Mouse (Mus musculus) forebrain, embryonic 13.5 days (tissue): ENCODE measurements around the gene Brd3os. TPM values are rescaled to one million over a fixed set of nuclear protein-coding genes. Genes with fewer than 3 reads are reported as not detected.

Source experiments
- microRNA-seq: library from miRNA; unstranded; fragments of <30 nt; microRNA quantifications from one replicate; pipeline ENCODE4, GENCODE M21; 2016
- polyA plus RNA-seq: library from polyadenylated mRNA; unstranded; fragments of >200 nt; fragmentation: Nextera tagmentation; extraction: Ambion mirVana; gene quantifications from 2 replicates; pipeline ENCODE4 v1.2.1, GENCODE M21; 2015

The Brd3os gene
- polyA plus RNA-seq, 1 experiment from 2014 or later: 19.3 TPM

Small RNAs within 50 kb of the gene (microRNA-seq; reads per million reads assigned to microRNA genes)
- gene Gm24049: not detected
- gene Mir7578: not detected

Other genes starting within 250 kb of the Brd3os start
- gene Sardh, start 194.0 kb upstream of the Brd3os start, polyA plus RNA-seq: 2.1 and 2.4 TPM in 2 replicates
- 8.7 and 8.8 TPM in 2 replicates for gene Vav2, start 15.3 kb upstream of the Brd3os start, polyA plus RNA-seq
- 140 and 149 TPM in 2 replicates for gene Brd3, start 65.3 kb downstream of the Brd3os start, polyA plus RNA-seq
- gene Wdr5, start 72.8 kb downstream of the Brd3os start, polyA plus RNA-seq: 54.0 and 59.1 TPM in 2 replicates
- 4.3 and 4.9 TPM in 2 replicates for gene Rxra, start 234.1 kb downstream of the Brd3os start, polyA plus RNA-seq